Mouse (Mus musculus) c-Kit-positive CD71-negative TER-119-negative erythroid progenitor cells, embryonic 14.5 days (primary cell): ENCODE measurements at regions not wholly inside any gene's neighbourhood (a gene's known extent, or its start where the extent isn't known, plus 50 kb on each side); places are given as distances from the start of the nearest gene placed in this dataset.

Experiments
- DNase-seq: peaks from one replicate; pipeline ENCODE4 v3.0.0-alpha.2; 2013; ENCODE audit warnings: low read depth

GRCm38 (mm10) chr6:50970770-50971169, 316.5 kb upstream of the Npvf start:
- DNase-seq = no peak

- no peak for DNase-seq
Observed at GRCm38 (mm10) chr6:50972268-50972667, 318.0 kb upstream of the Npvf start.

- no peak for DNase-seq
Observed at GRCm38 (mm10) chr6:50973231-50973654, 319.0 kb upstream of the Npvf start.

DNA sequence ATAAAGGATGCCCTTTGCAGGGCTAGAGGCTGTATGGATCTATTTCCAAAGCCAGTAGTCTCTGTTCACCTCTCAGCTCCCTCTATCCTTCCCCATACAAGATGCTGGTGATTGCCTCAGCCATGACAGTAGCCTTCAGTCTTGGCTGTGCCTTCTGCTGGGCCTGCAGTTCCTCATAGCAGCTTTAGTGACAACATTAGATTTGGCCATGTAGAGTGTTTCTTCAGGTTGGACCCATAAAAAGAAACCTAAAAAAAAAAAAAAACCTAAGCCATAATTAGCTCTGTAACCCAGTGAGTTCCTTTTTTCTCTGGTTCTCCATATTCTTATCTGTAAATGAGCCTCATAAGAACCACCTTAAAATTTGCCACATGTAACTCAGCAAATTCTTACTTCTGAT, 319.6 kb upstream of the Npvf start:
- no peak for DNase-seq

GRCm38 (mm10) chr6:50974961-50975360, 320.7 kb upstream of the Npvf start:
- DNase-seq = no peak

DNA sequence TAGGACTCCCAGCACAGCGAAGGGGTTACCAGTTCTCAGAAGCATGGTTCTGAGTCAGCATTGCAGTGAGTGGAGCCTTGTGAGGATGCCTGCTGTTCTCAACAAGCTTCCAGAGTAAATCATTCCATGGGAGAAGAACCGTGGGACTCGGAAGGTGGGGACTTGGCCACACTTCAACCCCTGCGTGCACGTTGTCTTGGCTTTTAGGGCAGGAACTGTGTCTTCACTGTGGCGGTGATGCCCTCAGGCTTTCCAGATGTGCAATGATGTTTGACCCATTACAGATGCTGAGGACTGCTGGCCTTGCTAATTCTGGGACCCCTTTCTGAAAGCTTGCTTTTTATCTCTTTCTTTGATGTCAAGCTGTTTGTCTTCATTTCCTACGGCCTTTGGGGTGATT, 322.7 kb upstream of the Npvf start:
- DNase-seq = no peak

DNA sequence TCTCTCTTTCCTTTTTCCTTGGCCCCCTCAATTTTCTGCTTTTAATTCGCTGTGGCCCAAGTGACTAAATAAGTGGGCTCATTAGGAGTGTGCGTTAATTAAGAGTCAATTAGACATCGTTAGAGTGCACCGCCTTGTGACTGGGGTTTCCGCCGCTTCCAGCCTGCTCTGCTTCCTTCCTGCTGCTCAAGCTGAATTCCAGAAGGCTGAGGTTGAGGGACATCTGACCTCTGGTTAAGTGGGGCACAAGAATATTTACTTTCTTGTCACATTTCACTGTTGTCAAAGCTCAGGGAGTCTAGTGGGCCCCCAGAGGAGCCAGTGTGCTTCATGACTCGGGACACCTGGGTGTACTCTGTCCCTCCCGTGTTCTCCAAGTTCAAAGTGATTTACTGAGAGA, 323.1 kb upstream of the Npvf start:
- no peak for DNase-seq

DNA sequence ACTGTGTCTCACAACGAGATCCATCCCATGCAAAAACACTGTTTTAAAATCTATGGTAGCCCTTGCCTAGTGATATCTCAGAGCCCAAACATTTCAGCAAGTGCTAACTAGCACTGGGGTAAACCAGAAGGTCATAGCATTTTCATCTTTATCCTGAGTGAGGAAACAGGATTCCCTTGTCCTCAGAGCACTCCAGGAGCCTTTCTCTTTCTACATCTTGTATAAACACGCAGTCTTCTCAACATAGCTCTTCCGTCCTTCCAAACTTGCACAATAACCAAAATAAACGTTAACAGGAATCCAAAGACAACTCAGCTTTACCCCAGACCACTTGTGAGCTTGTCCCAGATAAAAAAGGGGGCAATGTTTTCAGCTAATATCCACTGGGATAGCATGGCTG, 323.8 kb upstream of the Npvf start:
- no peak for DNase-seq

GRCm38 (mm10) chr6:50978571-50978970, 324.3 kb upstream of the Npvf start:
- DNase-seq = no peak

DNA sequence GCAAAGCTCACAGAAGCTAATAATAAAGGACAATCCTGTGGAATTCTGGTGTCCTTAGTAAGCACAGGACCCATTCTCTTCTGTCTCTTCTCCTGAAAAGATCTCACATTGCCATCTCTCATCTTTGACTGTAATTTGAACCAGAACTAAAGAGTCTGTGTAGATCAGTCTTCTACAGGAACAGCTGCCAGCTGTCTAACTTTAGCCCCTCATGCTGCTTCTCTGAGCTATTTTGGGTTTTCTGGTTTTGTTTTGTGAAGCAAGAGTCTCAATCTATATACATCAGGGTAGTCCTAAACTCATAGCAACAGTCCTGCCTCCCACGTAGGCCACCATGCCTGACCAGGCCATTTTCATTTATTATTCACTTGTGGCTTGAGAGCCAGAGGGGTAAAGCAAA, 325.5 kb upstream of the Npvf start:
- no peak for DNase-seq

- DNase-seq = no peak
Observed at GRCm38 (mm10) chr6:50980311-50980710, 326.1 kb upstream of the Npvf start.

DNA sequence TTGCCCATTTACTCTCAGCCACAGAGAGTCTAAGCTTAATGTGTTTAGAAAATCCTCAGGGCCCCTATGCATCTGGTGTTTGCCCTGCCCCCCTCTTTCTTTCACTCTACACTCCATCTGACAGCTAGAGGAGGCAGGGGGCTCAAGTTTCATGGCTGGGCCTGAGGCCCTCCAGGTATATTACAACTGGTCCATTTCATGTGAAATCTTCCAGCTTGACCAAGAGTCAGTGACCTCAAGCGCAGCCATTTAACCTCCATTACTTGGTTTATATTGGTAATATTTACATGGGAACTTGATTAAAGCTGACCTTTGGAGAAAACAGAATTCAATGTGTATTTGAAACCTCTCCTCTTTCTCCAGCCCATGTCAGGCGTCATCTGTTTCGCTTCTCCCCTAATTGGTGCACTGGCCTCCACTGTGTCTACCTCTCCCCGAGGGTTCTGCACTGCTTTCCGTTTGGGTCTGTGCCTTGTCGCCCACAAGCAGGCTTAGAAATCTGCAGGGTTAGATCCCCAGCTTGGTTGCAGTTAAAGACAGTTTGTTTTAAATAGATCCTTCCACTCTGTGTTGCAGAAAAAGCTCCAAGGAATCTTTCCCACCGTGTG, 327.6 kb upstream of the Npvf start:
- DNase-seq = no peak

- no peak for DNase-seq
Observed at GRCm38 (mm10) chr6:50982856-50983255, 328.6 kb upstream of the Npvf start.

- DNase-seq = no peak
Observed at GRCm38 (mm10) chr6:50983511-50984099, 329.4 kb upstream of the Npvf start.

- DNase-seq = no peak
Observed at GRCm38 (mm10) chr6:50984157-50984905, 330.1 kb upstream of the Npvf start.

DNA sequence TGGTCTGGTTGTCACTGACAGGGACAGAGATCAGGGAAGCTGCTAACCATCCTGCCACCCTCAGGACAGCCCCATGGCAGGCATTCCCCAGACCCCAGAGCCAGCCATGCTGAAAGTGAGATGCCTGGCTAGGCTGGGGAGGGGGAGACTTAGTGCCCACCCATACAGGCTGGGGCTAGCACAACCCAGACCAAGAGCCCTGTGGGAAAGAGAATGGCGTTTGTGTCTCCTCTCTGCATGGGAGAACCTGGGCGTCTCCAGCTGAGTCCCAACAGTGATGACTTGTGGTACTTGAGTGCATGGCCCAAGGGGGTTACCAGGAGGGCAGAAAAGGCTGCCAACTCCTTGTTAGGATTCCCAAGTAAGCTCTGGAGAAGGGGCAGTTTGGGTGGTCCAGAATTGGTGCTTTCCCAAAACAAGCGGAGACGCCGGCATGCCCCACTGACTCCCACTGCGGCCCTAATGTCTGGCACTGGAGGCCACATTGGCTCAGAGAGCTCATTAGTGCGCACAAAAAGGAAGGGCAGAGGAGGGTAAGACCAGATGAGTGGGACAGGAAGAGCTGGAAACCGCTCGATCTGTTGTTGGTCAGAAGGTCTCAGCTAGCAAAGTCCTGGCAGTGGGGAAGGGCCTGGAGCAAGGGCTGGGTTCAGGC, 332.2 kb upstream of the Npvf start:
- DNase-seq = no peak

- no peak for DNase-seq
Observed at GRCm38 (mm10) chr6:50988561-50988960, 334.3 kb upstream of the Npvf start.

- no peak for DNase-seq
Observed at GRCm38 (mm10) chr6:50991528-50992125, 337.4 kb upstream of the Npvf start.

DNA sequence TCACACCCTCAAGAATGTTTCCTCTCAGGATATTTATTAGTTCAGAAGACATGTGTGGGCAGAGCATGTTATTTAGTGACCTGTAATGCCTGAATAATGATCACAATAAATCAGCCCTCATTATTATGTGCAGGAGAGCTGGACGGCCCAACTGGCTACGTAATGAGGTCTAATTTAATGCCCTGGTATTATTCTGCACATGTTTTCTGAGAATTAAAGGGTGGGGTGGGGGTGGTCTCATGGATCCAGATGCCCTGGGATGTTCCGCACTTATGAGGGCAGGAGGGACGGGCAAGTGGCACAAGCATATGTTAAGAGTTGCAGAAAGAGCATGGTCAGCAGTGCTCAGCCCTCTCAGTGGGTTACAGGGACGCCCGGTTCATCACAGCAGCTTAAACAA, 339.7 kb upstream of the Npvf start:
- DNase-seq = no peak

DNA sequence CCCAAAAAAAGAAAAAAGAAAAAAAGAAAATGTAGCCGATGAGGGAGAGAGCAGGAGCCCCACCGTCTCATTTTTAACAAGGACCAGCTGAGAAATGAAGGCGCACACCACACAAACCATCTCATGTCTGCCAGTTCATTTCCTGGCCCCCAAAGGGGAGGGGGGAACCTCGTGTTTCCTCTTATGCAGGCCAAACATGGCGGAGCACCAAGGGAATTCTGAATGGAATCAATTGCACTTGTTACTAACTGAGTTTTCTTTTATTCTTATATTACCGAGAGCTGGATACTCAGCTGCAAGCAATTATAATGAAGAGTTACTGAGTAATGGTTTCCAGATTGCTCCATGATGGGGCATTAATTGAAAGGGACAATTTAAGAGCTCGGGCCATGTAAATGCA, 348.5 kb upstream of the Npvf start:
- no peak for DNase-seq

GRCm38 (mm10) chr6:51006074-51006591, 351.9 kb upstream of the Npvf start:
- DNase-seq = no peak
